Mouse (Mus musculus): ENCODE measurements around the gene Cyp2d34.

- no peak for TF ChIP-seq POLR2A (IDR thresholded peaks at IDR 0.05; ENCODE audit: borderline replicate concordance, low read depth, low read length)
- no peak for TF ChIP-seq CTCF (IDR thresholded peaks at IDR 0.05; ENCODE audit: low read depth, low read length)
These were observed 14.2 kb upstream of the Cyp2d34 start for GRCm38 (mm10) chr15:82634976-82635375.

Measured in bone marrow macrophage, adult 2 months (primary cell).